Mouse (Mus musculus) telencephalon, adult 2 months (tissue): ENCODE data around the gene P2ry13.
A peak's percentile ranks its signal among the peaks of the same experiment; 100 is the strongest.

Experiments
- DNase-seq: peaks from one replicate; pipeline ENCODE4 v3.0.0-alpha.2; 2011; ENCODE audit warnings: low read depth, low spot score

Gene P2ry13

GRCm38 (mm10) chr3:59210727-59211126 lies at the start of gene P2ry13:
Gene P2ry13, minus strand, starts transcription at chr3:59210882.
- no peak for DNase-seq

- DNase-seq = no peak
Measured at GRCm38 (mm10) chr3:59257740-59258664, 47.3 kb upstream of the P2ry13 start.

GRCm38 (mm10) chr3:59250454-59250853 lies 39.8 kb upstream of the P2ry13 start:
- DNase-seq = no peak

GRCm38 (mm10) chr3:59248031-59248430 lies 37.3 kb upstream of the P2ry13 start:
- DNase-seq = no peak

- DNase-seq = peak; percentile 81
Measured at GRCm38 (mm10) chr3:59243384-59243783, 32.7 kb upstream of the P2ry13 start.

- no peak for DNase-seq
Measured at GRCm38 (mm10) chr3:59234878-59235277, 24.2 kb upstream of the P2ry13 start.

GRCm38 (mm10) chr3:59230912-59231311 lies 20.2 kb upstream of the P2ry13 start:
- peak; percentile 63 for DNase-seq

GRCm38 (mm10) chr3:59228730-59229551 lies 18.3 kb upstream of the P2ry13 start:
- DNase-seq = peak; percentile 74

GRCm38 (mm10) chr3:59227696-59228095 lies 17.0 kb upstream of the P2ry13 start:
- no peak for DNase-seq

GRCm38 (mm10) chr3:59225411-59225810 lies 14.7 kb upstream of the P2ry13 start:
- DNase-seq = no peak

GRCm38 (mm10) chr3:59222303-59222702 lies 11.6 kb upstream of the P2ry13 start:
- no peak for DNase-seq

- no peak for DNase-seq
Measured at GRCm38 (mm10) chr3:59219326-59219725, 8.6 kb upstream of the P2ry13 start.

GRCm38 (mm10) chr3:59217211-59217610 lies 6.5 kb upstream of the P2ry13 start:
- DNase-seq = no peak

- no peak for DNase-seq
Measured at GRCm38 (mm10) chr3:59212404-59212803, 1.7 kb upstream of the P2ry13 start.

GRCm38 (mm10) chr3:59211784-59212183 lies 1.1 kb upstream of the P2ry13 start:
- DNase-seq = no peak

- no peak for DNase-seq
Measured at GRCm38 (mm10) chr3:59210089-59210488, 593 bp downstream of the P2ry13 start.

GRCm38 (mm10) chr3:59208650-59209548 lies 1.8 kb downstream of the P2ry13 start:
- peak; percentile 65 for DNase-seq

- no peak for DNase-seq
Measured at GRCm38 (mm10) chr3:59205941-59206340, 4.7 kb downstream of the P2ry13 start.

GRCm38 (mm10) chr3:59204719-59205503 lies 5.8 kb downstream of the P2ry13 start:
- DNase-seq = no peak

GRCm38 (mm10) chr3:59203802-59204520 lies 6.7 kb downstream of the P2ry13 start:
- DNase-seq = no peak
